Mouse (Mus musculus) heart, embryonic 15.5 days (tissue): ENCODE data around the gene Tst. TPM values are rescaled to one million over a fixed set of nuclear protein-coding genes. Genes with fewer than 3 reads are reported as not detected.

Source experiments
- ATAC-seq: fragments of 200-750 bp; cut with Nextera tagmentation; replicated peaks from 2 replicates; pipeline ENCODE4 v1.8.0; 2017; ENCODE audit warnings: low read depth, moderate TSS enrichment; ENCODE audit not compliant: insufficient number of reproducible peaks, insufficient read depth, low FRiP score
- H3K27ac ChIP-seq: fragments of 300-500 bp; sonication (generic); 2 replicates; pipeline ENCODE4 v1.5.1; 2015; ENCODE audit warnings: mild to moderate bottlenecking, inconsistent platforms
- H3K27me3 ChIP-seq: fragments of 300-500 bp; sonication (generic); 2 replicates; pipeline ENCODE4 v1.6.1; 2015; ENCODE audit warnings: inconsistent platforms
- H3K36me3 ChIP-seq: fragments of 300-500 bp; sonication (generic); 2 replicates; pipeline ENCODE4 v1.6.1; 2015; ENCODE audit warnings: mild to moderate bottlenecking, inconsistent platforms
- H3K4me1 ChIP-seq: fragments of 300-500 bp; sonication (generic); replicated peaks from 2 replicates; pipeline ENCODE4 v1.6.1; 2015; ENCODE audit warnings: inconsistent platforms
- H3K4me2 ChIP-seq: fragments of 300-500 bp; sonication (generic); 2 replicates; pipeline ENCODE4 v1.6.1; 2015; ENCODE audit warnings: inconsistent platforms, mild to moderate bottlenecking, moderate library complexity
- H3K4me3 ChIP-seq: fragments of 300-500 bp; sonication (generic); 2 replicates; pipeline ENCODE4 v1.5.1; 2015; ENCODE audit warnings: mild to moderate bottlenecking, inconsistent platforms
- H3K9ac ChIP-seq: fragments of 300-500 bp; sonication (generic); 2 replicates; pipeline ENCODE4 v1.6.1; 2015; ENCODE audit warnings: mild to moderate bottlenecking, inconsistent platforms
- H3K9me3 ChIP-seq: fragments of 300-500 bp; sonication (generic); replicated peaks from 2 replicates; pipeline ENCODE4 v1.6.1; 2016; ENCODE audit warnings: inconsistent platforms
- WGBS: fragments of 180-500 bp; shearing (Covaris S2); methylation state at CpG from one replicate; pipeline ENCODE4 v1.1.7; 2015; ENCODE audit warnings: mixed read lengths; 5-methylcytosine and 5-hydroxymethylcytosine counted together
- polyA plus RNA-seq: library from polyadenylated mRNA; unstranded; fragments of >200 nt; fragmentation: Nextera tagmentation; extraction: Ambion mirVana; gene quantifications from 2 replicates; pipeline ENCODE4 v1.2.1, GENCODE M21; 2015

Tst gene
- polyA plus RNA-seq, result 22.6 and 38.7 TPM in 2 replicates

GRCm38 (mm10) chr15:78405517-78406211 is at the start of gene Tst:
Tst (minus strand) TSS chr15:78405907.
- peaks cover 70% of the 10 kb centered on the region for H3K4me1 ChIP-seq
- WGBS, result 2% methylated on average over 34 of the region's 34 CpGs

GRCm38 (mm10) chr15:78455168-78455567 is 49.5 kb upstream of the Tst start:
- Histone ChIP-seq H3K27ac (no peak overlapping the region), H3K36me3 (no peaks in the 10 kb centered on the region), H3K4me1 (peaks cover 8% of the 10 kb centered on the region), H3K27me3 (no peaks in the 10 kb centered on the region), H3K9ac (no peak overlapping the region), H3K9me3 (no peaks in the 10 kb centered on the region), H3K4me3 (no peak overlapping the region), H3K4me2 (no peak overlapping the region)
- WGBS, result 35% methylated on average over 4 of the region's 4 CpGs
- no peak for ATAC-seq

More at GRCm38 (mm10) chr15:78405517-78406211, at the start of gene Tst:
- peaks cover 28% of the 10 kb centered on the region for H3K27me3 ChIP-seq
- no peaks in the 10 kb centered on the region for H3K9me3 ChIP-seq
- H3K4me3 ChIP-seq, result peak within 1 kb of the TSS; percentile 73
- H3K9ac ChIP-seq, result peak within 1 kb of the TSS; percentile 75
- H3K4me2 ChIP-seq, result peak within 1 kb of the TSS; percentile 86
- peak within 1 kb of the TSS; percentile 96 for H3K27ac ChIP-seq
- peak; percentile 76 for ATAC-seq
- H3K36me3 ChIP-seq, result no peaks in the 10 kb centered on the region

DNA sequence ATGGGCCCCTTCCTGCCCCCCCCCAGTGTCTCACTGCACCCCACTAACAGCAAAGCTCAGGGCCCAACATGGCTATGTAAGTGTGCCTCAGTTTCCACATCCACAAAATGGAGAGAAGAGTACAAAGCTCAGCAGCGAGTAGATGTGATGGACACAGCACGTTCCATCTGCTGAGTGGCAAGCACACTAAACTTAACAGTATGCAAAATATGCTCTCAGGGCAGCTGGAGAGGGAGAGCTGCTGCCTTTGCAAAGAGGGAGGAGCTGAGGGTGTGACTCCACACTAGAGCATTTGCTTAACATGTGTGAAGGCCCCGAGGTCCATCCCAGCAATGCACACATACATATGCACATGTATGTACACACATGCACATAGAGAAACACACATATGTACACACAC is 47.2 kb upstream of the Tst start:
- H3K4me3 ChIP-seq, result no peak overlapping the region
- no peak overlapping the region for H3K27ac ChIP-seq
- WGBS, result 70% methylated on average over 3 of the region's 3 CpGs
- ATAC-seq, result no peak
- H3K9me3 ChIP-seq, result no peaks in the 10 kb centered on the region
- peaks cover 26% of the 10 kb centered on the region for H3K4me1 ChIP-seq
- no peak overlapping the region for H3K9ac ChIP-seq
- no peaks in the 10 kb centered on the region for H3K27me3 ChIP-seq
- H3K36me3 ChIP-seq, result no peaks in the 10 kb centered on the region
- H3K4me2 ChIP-seq, result no peak overlapping the region

DNA sequence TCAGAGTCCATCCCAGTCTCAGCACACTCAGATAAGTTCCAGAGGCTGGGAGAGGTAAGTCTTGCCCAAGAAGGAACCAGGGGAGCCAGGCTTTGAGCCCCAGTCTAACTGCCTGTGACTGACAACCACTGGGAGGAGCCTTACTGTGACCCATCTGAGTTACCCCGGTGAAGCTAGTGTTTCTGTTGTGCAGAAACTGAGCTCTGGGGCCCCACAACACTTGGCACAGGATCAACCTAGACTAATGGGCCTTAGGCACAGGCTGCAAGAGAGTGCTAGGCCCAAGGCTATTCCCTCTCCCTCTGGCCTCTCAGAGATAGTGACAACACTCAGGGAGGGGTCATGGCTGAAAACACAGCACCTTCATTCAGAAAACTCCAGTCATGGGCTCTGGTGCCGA is 45.5 kb upstream of the Tst start:
- Histone ChIP-seq H3K27me3 (no peaks in the 10 kb centered on the region), H3K4me2 (no peak overlapping the region), H3K9me3 (no peaks in the 10 kb centered on the region), H3K36me3 (no peaks in the 10 kb centered on the region), H3K4me3 (no peak overlapping the region), H3K9ac (no peak overlapping the region), H3K4me1 (peaks cover 32% of the 10 kb centered on the region), H3K27ac (no peak overlapping the region)
- whole genome bisulfite sequencing, result 63% methylated on average over 2 of the region's 2 CpGs
- no peak for ATAC-seq

DNA sequence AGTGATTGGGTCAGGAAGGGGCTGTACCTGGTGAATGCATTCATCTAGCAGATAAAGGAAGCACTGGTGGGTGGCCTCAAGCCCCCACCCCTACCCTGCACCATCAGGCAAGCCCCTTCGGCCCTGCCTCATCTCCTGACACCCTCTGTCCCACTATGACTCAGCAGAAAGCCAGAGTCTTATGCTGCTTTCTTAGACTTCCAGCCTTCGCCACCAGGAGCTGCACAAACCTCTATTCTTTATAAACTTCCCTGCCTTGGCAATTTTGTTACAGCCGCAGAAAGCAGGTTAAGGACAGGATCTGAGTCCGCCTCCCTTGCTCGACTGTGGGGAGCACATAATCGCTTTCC is 44.7 kb upstream of the Tst start:
- Histone ChIP-seq H3K4me3 (no peak overlapping the region), H3K9ac (no peak overlapping the region), H3K27me3 (no peaks in the 10 kb centered on the region), H3K4me1 (peaks cover 32% of the 10 kb centered on the region), H3K9me3 (no peaks in the 10 kb centered on the region), H3K36me3 (no peaks in the 10 kb centered on the region), H3K4me2 (no peak overlapping the region), H3K27ac (peak overlapping the region; percentile 87)
- ATAC-seq, result no peak
- WGBS, result 89% methylated on average over 6 of the region's 6 CpGs

DNA sequence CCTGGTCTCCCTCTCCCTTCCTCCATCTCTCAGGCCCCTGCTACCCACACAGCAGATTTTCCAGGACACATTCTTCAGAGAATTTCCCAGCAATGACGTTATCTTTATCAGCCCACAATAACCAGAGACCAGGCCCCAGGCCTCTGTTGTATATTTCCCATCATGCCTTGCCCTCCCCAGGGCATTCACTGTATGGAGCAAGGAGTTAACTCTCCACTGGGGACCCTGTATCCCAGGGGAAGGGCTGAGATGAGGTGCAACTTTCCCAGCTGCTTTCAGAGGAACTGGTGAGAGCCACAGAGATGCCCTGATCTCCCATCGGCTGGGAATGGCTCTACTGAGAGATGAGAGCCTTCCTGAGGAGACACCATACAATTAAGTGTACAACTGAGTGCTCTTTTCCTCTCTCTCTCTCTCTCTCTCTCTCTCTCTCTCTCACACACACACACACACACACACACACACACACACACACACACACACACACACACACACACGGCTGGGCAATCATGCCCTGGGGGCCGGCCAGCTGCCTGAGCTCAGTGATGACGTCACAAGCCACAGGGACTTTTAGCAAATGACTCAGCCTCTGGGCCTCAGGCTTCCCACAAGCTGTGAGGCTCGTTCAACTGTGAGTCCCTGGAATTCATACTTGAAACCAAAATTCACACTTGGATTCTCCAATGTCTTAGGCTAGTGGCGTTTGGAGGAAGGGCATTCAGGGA is 44.1 kb upstream of the Tst start:
- Histone ChIP-seq H3K9me3 (no peaks in the 10 kb centered on the region), H3K36me3 (no peaks in the 10 kb centered on the region), H3K27ac (peak overlapping the region; percentile 87), H3K4me3 (no peak overlapping the region), H3K4me2 (no peak overlapping the region), H3K4me1 (peaks cover 29% of the 10 kb centered on the region), H3K9ac (no peak overlapping the region), H3K27me3 (no peaks in the 10 kb centered on the region)
- ATAC-seq, result 0 out of 2 replicates have a peak, but pooled peaks have one; percentile 12
- WGBS, result 20% methylated on average over 7 of the region's 7 CpGs

- Histone ChIP-seq H3K9ac (no peak overlapping the region), H3K4me3 (no peak overlapping the region), H3K4me1 (peaks cover 33% of the 10 kb centered on the region), H3K4me2 (no peak overlapping the region), H3K27ac (peak overlapping the region; percentile 87), H3K36me3 (no peaks in the 10 kb centered on the region), H3K9me3 (no peaks in the 10 kb centered on the region), H3K27me3 (no peaks in the 10 kb centered on the region)
- ATAC-seq, result no peak
- WGBS, result 46% methylated on average over 6 of the region's 6 CpGs
Measured at GRCm38 (mm10) chr15:78449131-78449530, 43.4 kb upstream of the Tst start.

- ATAC-seq, result 0 out of 2 replicates have a peak, but pooled peaks have one; percentile 29
- Histone ChIP-seq H3K27me3 (peaks cover 1% of the 10 kb centered on the region; the same call in 1 of the 2 replicates), H3K36me3 (no peaks in the 10 kb centered on the region), H3K9ac (peak overlapping the region; percentile 60), H3K4me2 (peak overlapping the region; percentile 73), H3K4me3 (peak overlapping the region; percentile 45), H3K27ac (peak overlapping the region; percentile 87), H3K9me3 (no peaks in the 10 kb centered on the region), H3K4me1 (peaks cover 39% of the 10 kb centered on the region)
- under 1% methylated on average over 22 of the region's 22 CpGs for WGBS
Measured at GRCm38 (mm10) chr15:78447746-78448535, 42.2 kb upstream of the Tst start.

DNA sequence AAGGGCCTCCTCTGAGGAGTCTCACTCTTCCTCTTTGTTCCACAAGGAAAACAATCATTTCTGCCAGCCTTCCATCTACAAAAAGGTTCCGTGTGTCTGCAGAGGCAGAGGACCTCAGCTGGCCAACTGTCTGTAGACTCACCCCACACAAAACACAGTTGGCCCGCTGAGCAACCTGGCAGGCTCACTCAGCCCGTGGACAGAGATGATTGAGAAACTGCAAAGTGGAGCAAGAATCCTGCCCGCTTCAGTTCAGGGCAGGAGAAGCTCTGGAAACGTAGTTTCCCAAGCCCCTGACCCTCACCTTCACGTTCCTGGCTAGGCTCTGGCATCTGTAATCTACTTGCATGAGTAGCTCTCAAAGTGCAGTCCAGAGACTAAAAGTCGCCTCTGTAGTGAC is 41.4 kb upstream of the Tst start:
- peak overlapping the region; percentile 87 for H3K27ac ChIP-seq

GRCm38 (mm10) chr15:78443857-78444256 is 38.1 kb upstream of the Tst start:
- peak overlapping the region; percentile 4; the same call in 1 of the 2 replicates for H3K9ac ChIP-seq
- WGBS, result 46% methylated on average over 6 of the region's 6 CpGs
- no peaks in the 10 kb centered on the region for H3K9me3 ChIP-seq
- ATAC-seq, result no peak
- no peak overlapping the region for H3K4me3 ChIP-seq
- H3K4me2 ChIP-seq, result no peak overlapping the region
- H3K27me3 ChIP-seq, result peaks cover 8% of the 10 kb centered on the region
- no peaks in the 10 kb centered on the region for H3K36me3 ChIP-seq
- H3K4me1 ChIP-seq, result peaks cover 45% of the 10 kb centered on the region
- H3K27ac ChIP-seq, result no peak overlapping the region

More for the DNA sequence above, 41.4 kb upstream of the Tst start:
- no peak overlapping the region for H3K4me3 ChIP-seq
- peak overlapping the region; percentile 25; the same call in 1 of the 2 replicates for H3K9ac ChIP-seq
- H3K27me3 ChIP-seq, result peaks cover 7% of the 10 kb centered on the region; the same call in 1 of the 2 replicates
- H3K4me1 ChIP-seq, result peaks cover 39% of the 10 kb centered on the region
- ATAC-seq, result no peak
- 36% methylated on average over 7 of the region's 7 CpGs for WGBS
- H3K9me3 ChIP-seq, result no peaks in the 10 kb centered on the region
- no peak overlapping the region for H3K4me2 ChIP-seq
- H3K36me3 ChIP-seq, result no peaks in the 10 kb centered on the region

DNA sequence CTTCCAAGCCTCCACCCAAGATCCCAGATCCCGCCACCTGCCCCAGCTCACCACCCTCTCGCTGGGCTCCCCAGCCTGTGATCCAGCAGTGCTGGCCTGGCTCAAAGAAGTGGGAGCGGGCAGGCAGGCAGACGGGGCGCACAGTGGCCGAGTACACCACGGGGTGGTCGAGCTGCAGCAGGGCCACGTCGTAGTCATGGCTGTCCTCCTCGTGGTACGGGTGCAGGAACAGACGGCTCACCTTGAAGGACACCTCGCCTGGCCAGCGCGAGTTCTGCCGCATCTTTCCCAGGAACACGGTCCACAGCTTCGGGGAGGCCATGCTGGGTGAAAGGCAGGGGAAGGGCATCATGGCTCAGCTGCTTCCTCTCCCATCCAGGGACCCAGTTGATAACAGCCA is 36.5 kb upstream of the Tst start:
- Histone ChIP-seq H3K9ac (no peak overlapping the region), H3K9me3 (no peaks in the 10 kb centered on the region), H3K4me2 (no peak overlapping the region), H3K4me3 (no peak overlapping the region), H3K27me3 (peaks cover 8% of the 10 kb centered on the region), H3K27ac (no peak overlapping the region), H3K36me3 (no peaks in the 10 kb centered on the region), H3K4me1 (peaks cover 53% of the 10 kb centered on the region)
- ATAC-seq, result no peak
- 88% methylated on average over 19 of the region's 19 CpGs for WGBS
